Mouse (Mus musculus): ENCODE results near the gene Gm12888. TPM values are rescaled to one million over a fixed set of nuclear protein-coding genes. Genes with fewer than 3 reads are reported as not detected.

Gene Gm12888
- polyA plus RNA-seq (2012; rRNA removed; ENCODE audit: low replicate concordance) = not detected in 2 replicates

GRCm38 (mm10) chr4:121324817-121325216 is at the start of gene Gm12888:
Gene Gm12888, minus strand, starts transcription at chr4:121324917.

Other genes with a start within 250 kb of the Gm12888 start
- 17.3 and 35.3 TPM in 2 replicates for gene Zmpste24, start 226.7 kb downstream of the Gm12888 start, polyA plus RNA-seq (2012; rRNA removed; ENCODE audit: low replicate concordance)
- not detected in 2 replicates for gene Tmco2, start 215.7 kb downstream of the Gm12888 start, polyA plus RNA-seq (2012; rRNA removed; ENCODE audit: low replicate concordance)
- gene Rlf, start 109.8 kb downstream of the Gm12888 start, polyA plus RNA-seq (2012; rRNA removed; ENCODE audit: low replicate concordance) = 3.7 and 6.1 TPM in 2 replicates
- gene Gm12886, start 98.2 kb upstream of the Gm12888 start, polyA plus RNA-seq (2012; rRNA removed; ENCODE audit: low replicate concordance) = not detected in 2 replicates

Measured in subcutaneous adipose tissue, adult 2 months (tissue).